Mouse (Mus musculus) heart, embryonic 11.5 days (tissue): ENCODE data around the gene Chd4. TPM values are rescaled to one million over a fixed set of nuclear protein-coding genes. Genes with fewer than 3 reads are reported as not detected.

Experiments
- ATAC-seq: fragments of 200-750 bp; cut with Nextera tagmentation; replicated peaks from 2 replicates; pipeline ENCODE4 v1.8.0; 2017; ENCODE audit warnings: moderate library complexity; ENCODE audit not compliant: insufficient number of reproducible peaks, low FRiP score, low TSS enrichment
- H3K27ac ChIP-seq: fragments of 300-500 bp; sonication (generic); 2 replicates; pipeline ENCODE4 v1.5.1; 2014; ENCODE audit warnings: mild to moderate bottlenecking, low read depth, low read length
- H3K27me3 ChIP-seq: fragments of 300-500 bp; sonication (generic); 2 replicates; pipeline ENCODE4 v1.6.1; 2014; ENCODE audit warnings: mild to moderate bottlenecking, low read length, mixed read lengths; ENCODE audit not compliant: control insufficient read depth, insufficient read depth
- H3K36me3 ChIP-seq: fragments of 300-500 bp; sonication (generic); 2 replicates; pipeline ENCODE4 v1.6.1; 2014; ENCODE audit warnings: mild to moderate bottlenecking, low read length, moderate library complexity, mixed read lengths; ENCODE audit not compliant: control insufficient read depth, insufficient read depth
- H3K4me1 ChIP-seq: fragments of 300-500 bp; sonication (generic); 2 replicates; pipeline ENCODE4 v1.6.1; 2014; ENCODE audit warnings: low read length; ENCODE audit not compliant: control insufficient read depth, insufficient read depth
- H3K4me2 ChIP-seq: fragments of 300-500 bp; sonication (generic); 2 replicates; pipeline ENCODE4 v1.6.1; 2014; ENCODE audit warnings: mild to moderate bottlenecking, moderate library complexity
- H3K4me3 ChIP-seq: fragments of 300-500 bp; sonication (generic); 2 replicates; pipeline ENCODE4 v1.5.1; 2014; ENCODE audit warnings: low read depth, low read length
- H3K9ac ChIP-seq: fragments of 300-500 bp; sonication (generic); 2 replicates; pipeline ENCODE4 v1.6.1; 2014; ENCODE audit warnings: mild to moderate bottlenecking, low read depth, low read length, moderate library complexity
- H3K9me3 ChIP-seq: fragments of 300-500 bp; sonication (generic); replicated peaks from 2 replicates; pipeline ENCODE4 v1.6.1; 2016; ENCODE audit warnings: low read length; ENCODE audit not compliant: control insufficient read depth
- WGBS: fragments of 180-500 bp; shearing (Covaris S2); extraction: QIAGEN DNeasy Blood & Tissue Kit; methylation state at CpG from one replicate; pipeline ENCODE4 v1.1.7; 2014; ENCODE audit not compliant: insufficient replicate concordance; 5-methylcytosine and 5-hydroxymethylcytosine counted together
- polyA plus RNA-seq: library from polyadenylated mRNA; unstranded; fragments of >200 nt; fragmentation: Nextera tagmentation; extraction: Ambion mirVana; gene quantifications from 2 replicates; pipeline ENCODE4 v1.2.1, GENCODE M21; 2014

Chd4 gene
- polyA plus RNA-seq, 1 experiment from 2014 or later = 67.8 TPM

GRCm38 (mm10) chr6:125163801-125164657 is 68.2 kb downstream of the Chd4 start:
- Histone ChIP-seq H3K9me3 (no peaks in the 10 kb centered on the region), H3K27ac (peak overlapping the region; percentile 98), H3K4me2 (peak overlapping the region; percentile 94), H3K36me3 (peaks cover 26% of the 10 kb centered on the region), H3K4me1 (peaks cover 30% of the 10 kb centered on the region), H3K9ac (peak overlapping the region; percentile 100), H3K4me3 (peak overlapping the region; percentile 95), H3K27me3 (no peaks in the 10 kb centered on the region)
- ATAC-seq = no peak
- 5% methylated on average over 20 of the region's 20 CpGs for WGBS

- Histone ChIP-seq H3K4me1 (peaks cover 30% of the 10 kb centered on the region), H3K4me2 (peak overlapping the region; percentile 94)
- 0% methylated on average over 38 of the region's 39 CpGs for WGBS
Observed at GRCm38 (mm10) chr6:125164672-125165327, 69.0 kb downstream of the Chd4 start.

GRCm38 (mm10) chr6:125165328-125165891 is 69.6 kb downstream of the Chd4 start:
- peak; percentile 84 for ATAC-seq
- H3K4me1 ChIP-seq = peaks cover 30% of the 10 kb centered on the region
- H3K4me3 ChIP-seq = peak overlapping the region; percentile 95
- peak overlapping the region; percentile 98 for H3K27ac ChIP-seq
- H3K9me3 ChIP-seq = no peaks in the 10 kb centered on the region
- no peaks in the 10 kb centered on the region for H3K27me3 ChIP-seq
- peak overlapping the region; percentile 100 for H3K9ac ChIP-seq
- peaks cover 36% of the 10 kb centered on the region for H3K36me3 ChIP-seq
- under 1% methylated on average over 36 of the region's 36 CpGs for WGBS
- peak overlapping the region; percentile 94 for H3K4me2 ChIP-seq

More at GRCm38 (mm10) chr6:125164672-125165327, 69.0 kb downstream of the Chd4 start:
- Histone ChIP-seq H3K27ac (peak overlapping the region; percentile 98), H3K9ac (peak overlapping the region; percentile 100), H3K36me3 (peaks cover 34% of the 10 kb centered on the region), H3K4me3 (peak overlapping the region; percentile 95), H3K27me3 (no peaks in the 10 kb centered on the region), H3K9me3 (no peaks in the 10 kb centered on the region)
- peak; percentile 6 for ATAC-seq

GRCm38 (mm10) chr6:125166051-125166751 is 70.4 kb downstream of the Chd4 start, which contains the start of gene Gapdh:
Gapdh (minus strand) TSS chr6:125166467.
- Histone ChIP-seq H3K36me3 (peaks cover 36% of the 10 kb centered on the region), H3K4me2 (peak within 1 kb of the TSS; percentile 94), H3K4me1 (peaks cover 25% of the 10 kb centered on the region), H3K27me3 (no peaks in the 10 kb centered on the region), H3K4me3 (peak within 1 kb of the TSS; percentile 95), H3K27ac (peak within 1 kb of the TSS; percentile 98), H3K9ac (peak within 1 kb of the TSS; percentile 100), H3K9me3 (no peaks in the 10 kb centered on the region)
- ATAC-seq = peak; percentile 77
- under 1% methylated on average over 18 of the region's 18 CpGs for WGBS

GRCm38 (mm10) chr6:125166861-125167650 is 71.3 kb downstream of the Chd4 start:
- H3K4me3 ChIP-seq = peak overlapping the region; percentile 95
- H3K9ac ChIP-seq = peak overlapping the region; percentile 100
- H3K4me1 ChIP-seq = peaks cover 20% of the 10 kb centered on the region
- 14% methylated on average over 8 of the region's 10 CpGs for WGBS
- no peaks in the 10 kb centered on the region for H3K27me3 ChIP-seq
- peak overlapping the region; percentile 94 for H3K4me2 ChIP-seq
- peaks cover 43% of the 10 kb centered on the region for H3K36me3 ChIP-seq
- H3K9me3 ChIP-seq = no peaks in the 10 kb centered on the region
- ATAC-seq = peak; percentile 37; the same call in 1 of the 2 replicates
- peak overlapping the region; percentile 98 for H3K27ac ChIP-seq

- 90% methylated on average over 14 of the region's 14 CpGs for WGBS
- no peak for ATAC-seq
- Histone ChIP-seq H3K4me3 (no peak overlapping the region), H3K27me3 (no peaks in the 10 kb centered on the region), H3K36me3 (peaks cover 53% of the 10 kb centered on the region), H3K9ac (no peak overlapping the region), H3K27ac (no peak overlapping the region), H3K4me2 (no peak overlapping the region), H3K9me3 (no peaks in the 10 kb centered on the region), H3K4me1 (peaks cover 20% of the 10 kb centered on the region)
Observed at GRCm38 (mm10) chr6:125168086-125168485, 72.3 kb downstream of the Chd4 start.

GRCm38 (mm10) chr6:125170194-125170593 is 74.4 kb downstream of the Chd4 start:
- 74% methylated on average over 6 of the region's 6 CpGs for WGBS
- Histone ChIP-seq H3K36me3 (peaks cover 51% of the 10 kb centered on the region), H3K9ac (no peak overlapping the region), H3K27ac (no peak overlapping the region), H3K4me2 (no peak overlapping the region), H3K27me3 (no peaks in the 10 kb centered on the region), H3K4me1 (peaks cover 13% of the 10 kb centered on the region), H3K9me3 (no peaks in the 10 kb centered on the region), H3K4me3 (no peak overlapping the region)
- no peak for ATAC-seq
